Comparison of ENCODE assay signal across 27 mouse cellular contexts in genomic region chr14:37002852-37003251, GRCm38 (mm10). TPM values are rescaled to one million over a fixed set of nuclear protein-coding genes. Genes with fewer than 3 reads are reported as not detected.
A peak's percentile ranks its signal among the peaks of the same experiment; 100 is the strongest.
DNase-seq lines count a peak whose midpoint lies in the region; ATAC-seq and TF ChIP-seq lines count a peak whose summit lies in the region.
"Had no signal": no experiment of that assay in that cellular context is flagged by ENCODE, and none has a peak within 500 bp of the region (broad histone marks: within the 10 kb centered on the region; RNA-seq: fewer than 3 reads in every experiment).

No protein-coding gene starts in this region.

- H3K4me2 ChIP-seq in hindbrain, embryonic 16.5 days (ENCODE audit: low read length) = no peak overlapping the region
- H3K4me2 ChIP-seq in hindbrain, embryonic 12.5 days (replicated peaks) = no peak overlapping the region
- H3K4me2 ChIP-seq in midbrain, postnatal 0 days (ENCODE audit: low read depth, low read length, poor library complexity, severe bottlenecking) = no peak overlapping the region
- no peak overlapping the region for H3K4me2 ChIP-seq in midbrain, embryonic 15.5 days
- H3K4me2 ChIP-seq: embryonic facial prominence, embryonic 13.5 days; embryonic facial prominence, embryonic 15.5 days; forebrain, embryonic 12.5 days; forebrain, embryonic 15.5 days had no signal

- peak; percentile 58; the same call in 1 of the 2 replicates for ATAC-seq in hindbrain, embryonic 16.5 days
- no peak for ATAC-seq in hindbrain, embryonic 12.5 days (ENCODE audit: low FRiP score)
- ATAC-seq in midbrain, postnatal 0 days (ENCODE audit: low FRiP score) = no peak
- no peak for ATAC-seq in midbrain, embryonic 15.5 days (replicated peaks)
- ATAC-seq in megakaryocyte progenitor cell, adult 5-6 weeks (replicated peaks; ENCODE audit: poor library complexity) = peak; percentile 44; the same call in 1 of the 2 replicates
- ATAC-seq: activated CD4-positive, CD25-positive, alpha-beta regulatory T cell, adult 4 months; forebrain, embryonic 15.5 days; Patski had no signal

- DNase-seq in midbrain, postnatal 0 days (ENCODE audit: low spot score) = peak; percentile 28
- DNase-seq in Muller cell, postnatal 12 days (ENCODE audit: inconsistent ontology term) = no peak
- DNase-seq: adrenal gland, adult 8-10 months; adrenal gland, postnatal 14 days; adrenal gland, postnatal 36 days; cerebellum, adult 11-12 months; cerebellum, adult 2 months; cerebellum, adult 9-10 months; cerebellum, postnatal 25 days; embryo, embryonic 11 days had no signal

- no peak overlapping the region for H3K9ac ChIP-seq in hindbrain, embryonic 16.5 days (ENCODE audit: low read depth, low read length)
- H3K9ac ChIP-seq in hindbrain, embryonic 12.5 days = no peak overlapping the region
- no peak overlapping the region for H3K9ac ChIP-seq in midbrain, postnatal 0 days (replicated peaks; ENCODE audit: low read length, poor library complexity, severe bottlenecking)
- no peak overlapping the region for H3K9ac ChIP-seq in midbrain, embryonic 15.5 days
- H3K9ac ChIP-seq: embryonic facial prominence, embryonic 13.5 days; embryonic facial prominence, embryonic 15.5 days; forebrain, embryonic 12.5 days; forebrain, embryonic 15.5 days had no signal

- H3K9me3 ChIP-seq in hindbrain, embryonic 16.5 days (ENCODE audit: control insufficient read depth, low read length) = no peaks in the 10 kb centered on the region
- no peaks in the 10 kb centered on the region for H3K9me3 ChIP-seq in hindbrain, embryonic 12.5 days (replicated peaks)
- no peaks in the 10 kb centered on the region for H3K9me3 ChIP-seq in midbrain, postnatal 0 days (ENCODE audit: low read length)
- H3K9me3 ChIP-seq in midbrain, embryonic 15.5 days = no peaks in the 10 kb centered on the region
- H3K9me3 ChIP-seq: embryonic facial prominence, embryonic 13.5 days; embryonic facial prominence, embryonic 15.5 days; forebrain, embryonic 10.5 days; forebrain, embryonic 12.5 days; forebrain, embryonic 15.5 days had no signal

- H3K27ac ChIP-seq in hindbrain, embryonic 16.5 days (ENCODE audit: low read depth, low read length) = no peak overlapping the region
- no peak overlapping the region for H3K27ac ChIP-seq in hindbrain, embryonic 12.5 days
- no peak overlapping the region for H3K27ac ChIP-seq in midbrain, postnatal 0 days (ENCODE audit: low read depth, low read length)
- no peak overlapping the region for H3K27ac ChIP-seq in midbrain, embryonic 15.5 days
- H3K27ac ChIP-seq: embryonic facial prominence, embryonic 13.5 days; embryonic facial prominence, embryonic 15.5 days; forebrain, embryonic 10.5 days; forebrain, embryonic 12.5 days; forebrain, embryonic 15.5 days had no signal

- WGBS in hindbrain, embryonic 16.5 days = 51% methylated on average over 2 of the region's 2 CpGs
- 49% methylated on average over 2 of the region's 2 CpGs for WGBS in hindbrain, embryonic 12.5 days
- 57% methylated on average over 2 of the region's 2 CpGs for WGBS in midbrain, postnatal 0 days
- 56% methylated on average over 2 of the region's 2 CpGs for WGBS in midbrain, embryonic 15.5 days

- H3K27me3 ChIP-seq in hindbrain, embryonic 16.5 days (replicated peaks; ENCODE audit: control insufficient read depth, insufficient read depth, low read length) = no peaks in the 10 kb centered on the region
- no peaks in the 10 kb centered on the region for H3K27me3 ChIP-seq in hindbrain, embryonic 12.5 days
- no peaks in the 10 kb centered on the region for H3K27me3 ChIP-seq in midbrain, postnatal 0 days (ENCODE audit: insufficient read depth, low read length)
- no peaks in the 10 kb centered on the region for H3K27me3 ChIP-seq in midbrain, embryonic 15.5 days (replicated peaks)
- H3K27me3 ChIP-seq: embryonic facial prominence, embryonic 13.5 days; embryonic facial prominence, embryonic 15.5 days; forebrain, embryonic 12.5 days; forebrain, embryonic 15.5 days; Patski had no signal

- 0 out of 2 replicates have a peak, but pooled peaks cover 6% of the 10 kb centered on the region for H3K4me1 ChIP-seq in hindbrain, embryonic 16.5 days (ENCODE audit: control insufficient read depth, insufficient read depth, low read depth, low read length)
- H3K4me1 ChIP-seq in hindbrain, embryonic 12.5 days = no peaks in the 10 kb centered on the region
- no peaks in the 10 kb centered on the region for H3K4me1 ChIP-seq in midbrain, postnatal 0 days (ENCODE audit: insufficient read depth, low read length)
- H3K4me1 ChIP-seq in midbrain, embryonic 15.5 days = peaks cover 3% of the 10 kb centered on the region; the same call in 1 of the 2 replicates
- H3K4me1 ChIP-seq: embryonic facial prominence, embryonic 13.5 days; embryonic facial prominence, embryonic 15.5 days had no signal

- H3K4me3 ChIP-seq in hindbrain, embryonic 16.5 days (ENCODE audit: low read length) = no peak overlapping the region
- H3K4me3 ChIP-seq in hindbrain, embryonic 12.5 days = no peak overlapping the region
- H3K4me3 ChIP-seq in midbrain, postnatal 0 days (ENCODE audit: low read depth, low read length) = no peak overlapping the region
- H3K4me3 ChIP-seq in midbrain, embryonic 15.5 days = no peak overlapping the region
- H3K4me3 ChIP-seq: embryonic facial prominence, embryonic 13.5 days; embryonic facial prominence, embryonic 15.5 days; erythroblast, embryonic 14.5 days; forebrain, embryonic 10.5 days; forebrain, embryonic 12.5 days; forebrain, embryonic 15.5 days had no signal

- H3K36me3 ChIP-seq in hindbrain, embryonic 16.5 days (ENCODE audit: control insufficient read depth, insufficient read depth, low read length) = no peaks in the 10 kb centered on the region
- no peaks in the 10 kb centered on the region for H3K36me3 ChIP-seq in hindbrain, embryonic 12.5 days
- no peaks in the 10 kb centered on the region for H3K36me3 ChIP-seq in midbrain, postnatal 0 days (ENCODE audit: insufficient read depth, low read length)
- H3K36me3 ChIP-seq in midbrain, embryonic 15.5 days (replicated peaks) = no peaks in the 10 kb centered on the region
- H3K36me3 ChIP-seq: embryonic facial prominence, embryonic 13.5 days; embryonic facial prominence, embryonic 15.5 days; forebrain, embryonic 10.5 days; forebrain, embryonic 12.5 days; forebrain, embryonic 15.5 days had no signal

- no peak for TF ChIP-seq CTCF in midbrain, postnatal 0 days (IDR thresholded peaks at IDR 0.05)

RNA-seq across cellular contexts. Expression of gene Ccser2, which starts 34.3 kb away (rescaled TPM):
- 104 and 108 TPM in 2 replicates for polyA plus RNA-seq in hindbrain, embryonic 16.5 days (2015; fragmentation: Nextera tagmentation; extraction: Ambion mirVana)
- polyA plus RNA-seq in hindbrain, embryonic 12.5 days (2016; fragmentation: Nextera tagmentation; extraction: Ambion mirVana) = 58.0 and 59.4 TPM in 2 replicates
- 81.0 and 85.5 TPM in 2 replicates for total RNA-seq in midbrain, postnatal 0 days (2014; rRNA removed)
- 96.3 and 99.1 TPM in 2 replicates for polyA plus RNA-seq in midbrain, postnatal 0 days (2015; fragmentation: Nextera tagmentation; extraction: Ambion mirVana)
- polyA plus RNA-seq in midbrain, embryonic 15.5 days (2015; fragmentation: Nextera tagmentation; extraction: Ambion mirVana) = 101 and 104 TPM in 2 replicates
- 9.6 and 10.4 TPM in 2 replicates for total RNA-seq in megakaryocyte progenitor cell, adult 5-6 weeks (2015)
- total RNA-seq in megakaryocyte progenitor cell, adult 5-6 weeks (2017) = 5.6 and 12.3 TPM in 2 replicates

RNA-seq across cellular contexts. Expression of gene Rgr, which starts 45.9 kb away (rescaled TPM):
- polyA plus RNA-seq in hindbrain, embryonic 16.5 days (2015; fragmentation: Nextera tagmentation; extraction: Ambion mirVana) = not detected in 2 replicates
- not detected in 2 replicates for polyA plus RNA-seq in hindbrain, embryonic 12.5 days (2016; fragmentation: Nextera tagmentation; extraction: Ambion mirVana)
- total RNA-seq in midbrain, postnatal 0 days (2014; rRNA removed) = not detected in 2 replicates
- not detected in 2 replicates for polyA plus RNA-seq in midbrain, postnatal 0 days (2015; fragmentation: Nextera tagmentation; extraction: Ambion mirVana)
- polyA plus RNA-seq in midbrain, embryonic 15.5 days (2015; fragmentation: Nextera tagmentation; extraction: Ambion mirVana) = 0.21 TPM in 1 of 2 replicates, not detected in the other
- total RNA-seq in megakaryocyte progenitor cell, adult 5-6 weeks (2015) = not detected in 2 replicates
- total RNA-seq in megakaryocyte progenitor cell, adult 5-6 weeks (2017) = not detected in 2 replicates
- total RNA-seq: adrenal gland, adult 18-20 months; adrenal gland, adult 8-10 months; adrenal gland, postnatal 14 days; adrenal gland, postnatal 36 days; ES-E14; MEL had no signal
- polyA plus RNA-seq: activated CD4-positive, CD25-positive, alpha-beta regulatory T cell, adult 4 months; C2C12; cerebellum, adult 2 months; embryonic facial prominence, embryonic 11.5 days; erythroblast, embryonic 14.5 days; forebrain, embryonic 10.5 days; forebrain, embryonic 12.5 days; forebrain, embryonic 15.5 days; Patski had no signal

RNA-seq across cellular contexts. Expression of gene Lrit1, which starts 51.8 kb away (rescaled TPM):
- not detected in 2 replicates for polyA plus RNA-seq in hindbrain, embryonic 16.5 days (2015; fragmentation: Nextera tagmentation; extraction: Ambion mirVana)
- not detected in 2 replicates for polyA plus RNA-seq in hindbrain, embryonic 12.5 days (2016; fragmentation: Nextera tagmentation; extraction: Ambion mirVana)
- total RNA-seq in midbrain, postnatal 0 days (2014; rRNA removed) = not detected in 2 replicates
- polyA plus RNA-seq in midbrain, postnatal 0 days (2015; fragmentation: Nextera tagmentation; extraction: Ambion mirVana) = not detected in 2 replicates
- not detected in 2 replicates for polyA plus RNA-seq in midbrain, embryonic 15.5 days (2015; fragmentation: Nextera tagmentation; extraction: Ambion mirVana)
- total RNA-seq in megakaryocyte progenitor cell, adult 5-6 weeks (2015) = not detected in 2 replicates
- total RNA-seq in megakaryocyte progenitor cell, adult 5-6 weeks (2017) = not detected in 2 replicates
- total RNA-seq: adrenal gland, adult 18-20 months; adrenal gland, adult 8-10 months; adrenal gland, postnatal 36 days; ES-E14; MEL had no signal
- polyA plus RNA-seq: activated CD4-positive, CD25-positive, alpha-beta regulatory T cell, adult 4 months; C2C12; cerebellum, adult 2 months; embryonic facial prominence, embryonic 11.5 days; embryonic facial prominence, embryonic 13.5 days; embryonic facial prominence, embryonic 15.5 days; erythroblast, embryonic 14.5 days; forebrain, embryonic 10.5 days; forebrain, embryonic 12.5 days; forebrain, embryonic 15.5 days; Patski had no signal

Comparison
In these comparisons a context has a peak if more than half of its experiments do, and no peak if none do; other contexts are left out.
1. ATAC-seq: peak in hindbrain, embryonic 16.5 days (single experiment) and megakaryocyte progenitor cell, adult 5-6 weeks (single experiment); none in hindbrain, embryonic 12.5 days (single experiment), midbrain, postnatal 0 days (single experiment) and midbrain, embryonic 15.5 days (single experiment).